Mouse (Mus musculus) adrenal gland, postnatal 14 days (tissue): ENCODE measurements around the gene Ston2. TPM values are rescaled to one million over a fixed set of nuclear protein-coding genes. Genes with fewer than 3 reads are reported as not detected.
A peak's percentile ranks its signal among the peaks of the same experiment; 100 is the strongest.
"Not testable (repeated sequence)": the region's sequence is repeated elsewhere in the genome, so short reads cannot be mapped to it uniquely, and the experiment has no call there.

ENCODE experiments used
- DNase-seq: peaks from one replicate; pipeline ENCODE4 v3.0.0; 2021; ENCODE audit warnings: mixed read lengths
- microRNA-seq, 2 experiments: library from miRNA; unstranded; fragments of <30 nt; microRNA quantifications; one replicate each; pipeline ENCODE4 v1.2.0; 2021
- total RNA-seq: library from RNA; stranded (reverse); gene quantifications from 2 replicates; pipeline ENCODE4 v1.2.3, GENCODE M21; 2021

The Ston2 gene
- total RNA-seq, 1 experiment from 2014 or later, result 10.1 TPM

DNA sequence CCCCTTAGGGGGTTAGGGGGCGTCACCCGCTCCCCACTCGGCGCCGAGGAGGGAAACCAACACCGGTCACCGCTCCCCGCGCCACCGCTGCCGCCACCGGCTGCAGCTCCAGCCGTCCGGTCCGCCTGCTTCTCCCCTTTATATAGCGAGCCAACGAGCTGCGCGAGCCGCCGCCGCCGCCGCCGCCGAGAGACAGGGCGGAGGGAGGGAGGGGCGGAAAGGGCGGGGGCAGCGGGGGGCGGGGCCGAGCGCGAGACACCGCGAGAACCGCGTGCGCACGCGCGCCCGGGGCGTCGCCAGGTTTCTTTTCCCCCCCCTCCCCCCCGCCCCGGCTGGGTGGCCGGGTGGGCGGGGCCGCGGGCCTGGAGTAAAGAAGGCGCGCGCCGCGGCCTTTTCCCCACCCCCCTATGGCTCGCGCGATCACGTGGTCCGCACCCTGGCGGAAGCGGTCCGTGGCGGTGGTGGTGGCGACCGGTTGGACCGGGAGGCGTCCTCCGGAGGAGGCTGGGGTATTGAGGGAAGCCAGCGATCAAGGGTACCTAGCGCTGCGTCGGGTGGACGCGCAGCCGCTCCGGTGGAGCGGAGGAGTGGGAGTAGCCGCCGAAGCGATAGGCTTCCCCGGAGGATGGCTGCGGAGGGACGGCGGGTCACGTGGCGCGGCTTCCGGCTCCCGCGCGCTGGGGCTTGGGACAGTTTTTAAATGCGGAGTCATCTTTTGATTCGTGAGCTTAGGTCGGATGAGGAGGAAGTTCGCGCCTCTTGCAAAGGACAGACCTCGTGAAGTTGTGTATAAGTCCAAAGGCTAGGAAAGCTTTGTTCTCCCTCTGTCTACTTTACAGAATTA is 198.1 kb downstream of the Ston2 start, which contains the start of gene Gtf2a1:
Gtf2a1 (minus strand) TSS at position 641 of the 844 bp plus-strand sequence.
- DNase-seq, result peak; percentile 97

DNA sequence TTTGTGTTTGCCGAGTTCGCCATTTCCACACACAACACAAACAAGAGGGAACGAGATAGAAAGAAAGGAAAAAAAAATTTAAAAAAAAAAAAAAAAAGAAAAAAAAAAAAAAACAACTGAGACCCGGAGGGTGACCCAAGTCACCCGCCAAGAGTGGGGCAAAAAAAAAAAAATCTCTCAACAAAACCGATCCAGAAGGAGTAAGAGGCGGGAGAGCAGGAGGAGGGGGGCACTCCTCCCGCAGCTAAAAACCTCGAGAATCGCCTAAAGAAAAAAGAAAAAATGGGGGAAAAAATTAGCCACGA is 198.7 kb downstream of the Ston2 start:
- no peak for DNase-seq

DNA sequence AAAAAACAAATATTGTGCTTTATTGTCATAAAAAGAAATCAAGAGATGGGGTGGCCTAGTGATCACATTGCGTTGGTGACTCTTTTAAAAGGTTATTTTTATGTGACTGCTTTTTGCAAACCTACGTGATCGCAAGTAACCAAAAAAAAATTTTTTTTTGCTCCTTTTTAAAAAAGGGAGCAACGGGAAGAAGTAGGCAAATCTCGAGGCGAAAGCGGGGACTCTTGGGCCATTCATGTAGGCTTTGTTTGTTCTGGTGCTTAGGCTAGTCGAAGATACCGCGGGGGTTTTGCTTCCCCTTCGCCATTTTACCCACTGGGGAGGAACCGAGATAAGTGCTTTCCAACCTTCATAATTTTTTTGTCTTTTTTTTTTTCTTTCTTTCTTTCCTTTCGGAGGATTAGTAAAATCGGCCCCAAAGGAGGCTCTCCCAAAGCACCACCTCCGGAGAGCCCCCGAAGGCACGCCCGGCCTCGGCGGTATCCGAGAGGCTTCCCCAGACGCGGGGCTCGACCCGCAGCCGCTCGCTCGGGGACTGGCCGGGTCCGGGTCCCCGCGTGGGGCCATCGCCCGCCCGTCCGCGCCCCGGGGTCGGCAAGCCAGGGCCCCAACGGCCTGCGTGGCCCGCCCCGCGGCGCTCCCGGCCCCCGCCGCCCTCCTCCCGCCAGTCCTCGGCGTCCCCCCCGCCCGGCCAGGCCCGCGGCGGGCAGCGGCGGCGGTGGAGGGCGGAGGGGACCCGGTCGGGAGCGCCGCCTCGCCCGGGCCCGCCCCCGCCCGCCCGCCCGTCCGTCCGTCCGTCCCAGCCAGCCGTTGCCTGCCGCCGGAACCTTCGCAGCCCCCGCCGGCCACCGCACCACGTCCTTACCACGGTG is 199.3 kb downstream of the Ston2 start:
- DNase-seq, result peak; percentile 75

DNA sequence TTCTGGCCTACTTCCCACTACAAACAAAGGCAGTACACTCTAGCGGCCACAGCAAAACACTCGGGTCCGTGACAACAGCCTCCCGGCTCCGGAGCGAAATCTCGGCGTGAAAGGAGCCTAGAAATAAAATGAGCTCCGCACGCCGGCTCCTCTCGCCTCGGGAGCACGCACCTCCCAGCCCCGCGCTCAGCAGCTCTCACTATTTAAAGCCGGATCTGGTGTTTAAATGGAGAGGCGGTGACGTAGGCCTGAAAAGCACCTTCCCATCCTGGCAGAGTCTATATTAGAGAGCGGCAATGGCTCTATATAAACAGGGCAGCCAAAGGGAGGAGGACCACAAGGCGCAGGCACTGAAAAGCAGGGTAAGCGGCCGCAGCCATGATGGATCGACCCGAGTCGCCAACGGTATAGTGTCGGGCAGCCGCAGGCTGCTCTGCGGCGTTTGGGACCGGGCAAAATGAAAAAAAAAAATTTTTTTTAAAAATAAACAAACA is 200.0 kb downstream of the Ston2 start:
- peak; percentile 94 for DNase-seq

DNA sequence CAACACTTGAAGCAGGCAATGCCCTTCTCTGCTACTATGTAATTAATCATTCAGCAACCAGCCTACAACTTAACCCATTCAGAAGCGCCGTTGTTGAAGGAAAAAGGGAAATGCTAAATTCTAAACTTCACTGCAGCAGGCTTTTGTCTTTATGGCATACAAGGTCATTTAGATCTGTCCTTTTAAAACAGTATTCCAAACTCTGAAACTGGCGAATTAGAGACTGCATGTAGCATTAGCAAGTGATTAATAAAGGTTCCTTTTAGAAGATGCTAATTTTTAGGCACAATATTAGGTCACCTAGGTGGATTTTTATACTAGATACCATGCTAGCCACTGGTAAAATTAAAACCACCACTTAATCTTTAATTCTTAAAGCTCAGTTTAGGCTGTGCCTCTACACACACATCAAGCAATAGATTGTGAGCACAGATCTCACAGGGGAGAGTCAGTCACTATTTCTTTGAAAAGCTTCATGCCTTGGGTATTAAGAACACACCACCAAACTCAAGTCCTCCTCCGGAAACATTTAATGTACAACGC is 200.6 kb downstream of the Ston2 start:
- DNase-seq, result no peak

DNA sequence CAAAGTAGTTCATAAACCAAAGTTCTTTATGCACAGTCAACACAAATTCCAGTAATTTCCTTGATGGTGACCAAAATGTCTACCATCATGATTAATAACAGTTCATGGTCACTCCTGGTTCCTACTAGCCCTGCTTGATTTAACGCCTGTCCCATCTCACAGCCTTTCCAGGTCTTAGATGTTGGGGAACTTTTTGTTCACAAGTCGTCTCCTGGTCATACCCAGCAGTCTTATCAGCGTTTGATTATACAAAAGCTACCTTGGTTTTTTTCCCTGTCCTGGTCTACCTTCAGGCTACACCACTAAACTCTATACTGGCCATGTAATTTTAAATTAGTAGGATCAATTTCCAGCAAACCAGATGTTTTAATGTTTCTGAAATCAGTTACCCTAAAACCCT is 201.1 kb downstream of the Ston2 start:
- no peak for DNase-seq

DNA sequence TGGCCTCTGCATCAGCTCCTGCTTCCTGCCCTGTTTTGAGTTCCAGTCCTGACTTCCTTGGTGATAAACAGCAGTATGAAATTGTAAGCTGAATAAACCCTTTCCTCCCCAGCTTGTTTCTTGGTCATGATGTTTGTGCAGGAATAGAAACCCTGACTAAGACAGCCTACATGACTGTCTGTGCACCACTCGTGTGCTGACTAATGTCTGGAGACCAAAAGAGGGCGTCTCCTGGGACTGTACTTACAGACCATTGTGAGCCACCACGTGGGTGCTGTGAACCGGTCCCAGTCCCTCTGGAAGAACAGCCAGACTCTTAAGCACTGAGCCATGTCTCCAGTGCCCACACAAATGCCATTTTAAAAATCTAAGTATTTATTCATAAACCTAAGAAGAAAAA is 202.4 kb downstream of the Ston2 start:
- DNase-seq, result not testable (repeated sequence)

DNA sequence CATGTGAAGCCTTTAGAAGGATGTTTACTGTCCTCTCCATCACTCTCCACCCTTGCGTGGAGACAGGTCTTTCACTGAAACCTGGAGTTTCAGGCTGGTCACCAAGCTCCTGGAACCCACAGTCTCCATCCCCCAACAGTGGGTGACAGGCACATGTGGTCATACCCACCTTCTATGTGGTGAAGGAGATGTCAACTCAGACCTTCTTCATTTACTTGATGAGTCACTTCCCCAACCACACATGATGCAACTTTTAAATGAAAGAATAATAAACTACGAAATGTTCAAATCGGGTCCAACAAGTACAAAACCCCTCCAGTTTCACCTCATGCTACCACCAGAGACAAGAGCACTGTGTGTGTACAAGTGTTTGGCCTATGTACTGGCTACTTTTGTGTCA is 203.0 kb downstream of the Ston2 start:
- DNase-seq, result no peak

DNA sequence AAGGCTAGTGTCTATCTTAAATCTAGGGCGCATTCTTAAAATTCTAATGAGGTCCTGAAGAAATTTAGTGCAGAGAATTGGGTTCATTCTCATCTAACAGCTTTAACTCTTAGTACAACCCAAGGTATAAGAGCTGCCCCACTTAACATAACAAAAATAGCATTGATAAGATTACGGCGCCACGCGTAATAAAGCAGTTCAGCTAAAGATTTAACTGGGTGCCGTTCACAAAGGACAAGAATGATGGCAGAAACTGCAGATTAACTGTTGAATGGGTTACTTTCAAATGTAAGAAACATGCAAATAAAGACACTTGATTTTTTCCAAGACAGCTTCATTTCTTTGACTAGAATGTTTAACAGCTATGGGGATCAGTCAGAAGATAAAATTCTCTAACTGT is 204.8 kb downstream of the Ston2 start:
- no peak for DNase-seq

Small RNA genes lying within 50 kb of the gene (microRNA-seq; reads per million reads assigned to microRNA genes)
- 0 reads per million in 2 experiments for gene Gm22015

Other genes starting within 250 kb of the Ston2 start
- gene Gtf2a1, start 197.9 kb downstream of the Ston2 start, total RNA-seq, result 39.4 and 40.6 TPM in 2 replicates
- gene Sel1l, start 60.8 kb upstream of the Ston2 start, total RNA-seq, result 148 and 153 TPM in 2 replicates